Mouse (Mus musculus) left cerebral cortex, postnatal 10 days (tissue): Measurements from ENCODE around the gene Cers3. TPM values are rescaled to one million over a fixed set of nuclear protein-coding genes. Genes with fewer than 3 reads are reported as not detected.

Experiments
- DNase-seq, 2 experiments: peaks; one replicate each; pipeline ENCODE4 v3.0.0; 2021 to 2022; ENCODE audit warnings: low spot score in 2 of 2, mixed read lengths in 1 of 2; ENCODE audit errors: extremely low spot score in 1 of 2
- intact Hi-C: fragments of 180-260 bp; cut with DNase I; formaldehyde crosslinking; loops from one replicate; pipeline ENCODE4 v1.15.1; 2025
- total RNA-seq, 2 experiments: library from RNA; stranded (reverse); gene quantifications; 2 replicates each; pipeline ENCODE4 v1.2.3; 2021

Cers3 gene
- total RNA-seq, 2 experiments from 2014 or later, result 0.73 to 1.1 TPM

DNA sequence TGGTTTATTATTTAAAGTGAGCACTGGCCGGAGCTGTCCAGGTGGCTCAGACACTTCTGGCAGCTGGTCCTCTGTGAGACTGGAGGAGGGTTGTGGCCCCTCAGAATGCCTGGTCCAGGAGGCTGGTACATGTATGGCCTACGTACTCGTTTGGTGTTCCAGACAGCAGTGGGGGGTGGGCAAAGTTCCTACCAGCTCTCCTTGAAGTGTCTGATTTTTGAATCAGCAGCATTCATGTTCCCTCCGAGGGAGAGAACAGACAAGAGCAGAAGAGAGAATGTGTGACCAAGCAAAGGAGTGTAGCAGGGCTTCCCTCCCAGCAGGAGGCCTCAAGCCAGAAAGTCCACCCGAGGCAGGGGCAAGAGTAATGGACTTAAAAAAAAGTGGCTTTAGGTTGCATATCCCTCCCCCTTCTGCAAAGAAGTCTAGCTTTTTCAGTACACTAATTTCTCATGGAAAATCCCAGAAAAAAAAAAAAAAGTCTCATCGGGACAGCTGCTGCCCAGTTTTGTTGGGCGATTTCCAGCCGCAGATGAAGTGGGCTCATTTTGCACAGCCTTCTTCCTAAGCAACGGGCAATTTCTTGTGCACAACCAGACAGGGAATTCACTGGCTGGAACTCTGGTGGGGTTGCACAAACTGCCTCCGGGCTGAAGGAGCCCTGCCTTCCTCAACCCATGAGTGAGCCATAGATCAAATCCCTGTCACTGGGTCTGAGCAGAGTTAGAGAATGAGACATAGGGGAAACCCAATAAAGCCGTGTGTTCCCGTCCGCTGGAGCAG is 124.6 kb downstream of the Cers3 start:
- intact Hi-C loops, result no loop called here

DNA sequence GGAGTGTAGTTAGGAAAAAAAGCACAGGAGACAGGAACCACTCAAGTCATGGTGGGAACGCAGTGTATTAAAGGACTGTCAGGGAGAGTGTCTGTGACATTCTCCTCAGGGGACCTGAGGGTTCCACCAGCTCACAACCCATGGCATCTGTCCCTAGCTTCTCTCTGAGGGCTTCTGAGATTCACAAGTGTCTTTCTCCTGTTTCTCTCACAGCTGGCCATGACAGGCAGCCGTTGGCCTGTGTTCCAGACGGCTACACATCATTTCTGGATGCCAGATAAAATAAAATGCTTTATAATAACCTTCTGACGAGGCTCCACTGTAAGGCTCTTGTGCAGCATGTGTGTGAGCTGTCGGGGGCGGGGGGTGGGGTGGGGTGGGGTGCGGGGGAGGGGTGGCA is 128.2 kb downstream of the Cers3 start:
- DNase-seq, result no peak
- intact Hi-C loops, result no loop called here

More for the DNA sequence above, 124.6 kb downstream of the Cers3 start:
- DNase-seq, result peak; percentile 48 to 72

DNA sequence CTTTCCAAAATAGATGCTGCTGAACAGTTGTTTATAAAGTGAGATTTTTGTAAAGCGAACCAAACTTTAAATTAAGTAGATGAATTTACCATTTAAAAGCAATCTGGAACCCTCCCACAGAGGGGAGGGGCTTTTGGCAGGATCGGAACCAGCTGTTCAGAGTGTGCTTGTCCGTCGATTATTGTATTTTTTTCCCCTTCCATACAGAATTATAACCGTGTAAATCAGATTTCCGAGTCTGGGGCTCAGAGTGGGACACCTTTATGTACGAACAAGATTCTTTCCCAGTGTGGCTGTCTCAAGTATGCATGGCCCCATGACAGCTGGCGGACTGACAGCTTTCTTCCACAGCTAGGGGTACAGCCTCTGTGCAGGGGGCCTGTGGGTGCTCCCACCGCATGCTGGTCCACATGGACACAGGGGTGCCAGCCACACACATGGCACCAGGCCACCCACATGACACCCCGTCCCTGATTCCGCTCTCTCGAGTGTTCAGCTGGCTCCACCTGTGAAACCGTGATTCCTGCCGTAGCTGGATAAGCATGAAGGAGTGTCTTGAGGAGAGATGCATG is 128.7 kb downstream of the Cers3 start:
- intact Hi-C loops, result no loop called here
- DNase-seq, result peak in 1 of 2 experiments; percentile 33

DNA sequence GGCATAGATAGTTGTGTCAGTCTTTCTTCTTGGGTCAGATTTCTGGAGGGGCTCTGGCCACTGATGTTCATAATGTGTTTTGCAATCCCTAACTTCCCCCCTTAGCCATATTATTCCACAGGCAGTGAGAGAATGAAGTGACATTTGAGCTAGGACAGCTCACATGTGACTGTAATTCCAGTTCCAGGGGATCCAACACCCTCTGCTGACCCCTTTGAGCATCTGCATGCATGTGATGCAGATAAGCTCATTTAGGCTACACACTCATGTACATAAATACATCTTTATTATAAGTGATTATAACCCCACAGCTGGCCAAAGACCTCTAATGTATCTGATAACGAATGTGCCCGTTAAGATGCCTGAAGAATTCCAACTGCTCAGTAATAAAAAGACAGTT is 129.9 kb downstream of the Cers3 start:
- intact Hi-C loops, result no loop called here

More for the DNA sequence above, 129.9 kb downstream of the Cers3 start:
- DNase-seq, result no peak

Other genes with a start within 250 kb of the Cers3 start
- gene Asb7, start 53.9 kb upstream of the Cers3 start, total RNA-seq, result 10 to 100 TPM; 16.4 to 19.2 TPM
- 10 to 100 TPM; 11.6 to 12.7 TPM for gene Lins1, start 53.6 kb upstream of the Cers3 start, total RNA-seq
- gene Adamts17, start 96.2 kb downstream of the Cers3 start, total RNA-seq, result 10 to 100 TPM; 19.0 to 24.1 TPM